Mouse (Mus musculus): ENCODE measurements around the gene Ccnl2.

- TF ChIP-seq CTCF (IDR thresholded peaks at IDR 0.05; ENCODE audit: low read depth) = no peak
- no peak for TF ChIP-seq EP300 (IDR thresholded peaks at IDR 0.05; ENCODE audit: low read depth)
Measured at GRCm38 (mm10) chr4:155775855-155776254, 36.4 kb upstream of the Ccnl2 start.
